11 mouse cellular contexts compared by ENCODE assay signal in genomic region chr5:148728492-148728891, GRCm38 (mm10).
"Had no signal": no experiment of that assay in that cellular context is flagged by ENCODE, and none has a peak within 500 bp of the region (broad histone marks: within the 10 kb centered on the region; RNA-seq: fewer than 3 reads in every experiment).

No protein-coding gene starts in this region.

- ATAC-seq: lung, postnatal 0 days had no signal

- DNase-seq: kidney, adult 2 months; kidney, postnatal 25 days; layer of hippocampus, adult 9-11 months; liver, embryonic 13.5 days; lung, embryonic 14.5 days; midbrain, embryonic 14.5 days; retina, postnatal 1 day; thymus, adult 18-20 months; thymus, postnatal 36 days had no signal

- H3K4me3 ChIP-seq: layer of hippocampus, adult 2 months; liver, embryonic 13.5 days had no signal
